Mouse (Mus musculus): ENCODE measurements at regions not wholly inside any gene's neighbourhood (a gene's known extent, or its start where the extent isn't known, plus 50 kb on each side); places are given as distances from the start of the nearest gene placed in this dataset.

- Histone ChIP-seq H3K4me3 (no peak overlapping the region), H3K27ac (no peak overlapping the region)
- intact Hi-C loops (cut with DNase I), result loop anchor here (10.0 kb wide), 1 partner anchor 634 kb away; no protein-coding TSS in a partner anchor
- TF ChIP-seq CTCF (IDR thresholded peaks at IDR 0.05), result no peak
- no peak for DNase-seq (ENCODE audit: extremely low spot score in 1 of 2, low spot score in 2 of 2)
Measured at GRCm38 (mm10) chr5:18449261-18449660, 89.1 kb upstream of the Gnai1 start.

- intact Hi-C loops (cut with DNase I), result loop anchor here (10.0 kb wide), 1 partner anchor 633 kb away; no protein-coding TSS in a partner anchor
- DNase-seq (ENCODE audit: extremely low spot score in 1 of 2, low spot score in 2 of 2), result no peak
- H3K4me3 ChIP-seq, result no peak overlapping the region
- no peak for TF ChIP-seq CTCF (IDR thresholded peaks at IDR 0.05)
- no peak overlapping the region for H3K27ac ChIP-seq
Measured at GRCm38 (mm10) chr5:18448330-18448670, 88.1 kb upstream of the Gnai1 start.

- no peak overlapping the region for H3K27ac ChIP-seq
- no peak overlapping the region for H3K4me3 ChIP-seq
- intact Hi-C loops (cut with DNase I), result loop anchor here (10.0 kb wide), 1 partner anchor 633 kb away; no protein-coding TSS in a partner anchor
- DNase-seq (ENCODE audit: extremely low spot score in 1 of 2, low spot score in 2 of 2), result no peak
- no peak for TF ChIP-seq CTCF (IDR thresholded peaks at IDR 0.05)
Measured at GRCm38 (mm10) chr5:18447665-18448329, 87.6 kb upstream of the Gnai1 start.

- peak; percentile 72 for TF ChIP-seq CTCF (IDR thresholded peaks at IDR 0.05)
- DNase-seq (ENCODE audit: extremely low spot score in 1 of 2, low spot score in 2 of 2), result peak; percentile 71 to 75
- no peak overlapping the region for H3K4me3 ChIP-seq
- intact Hi-C loops (cut with DNase I), result loop anchor here (1.0 to 10.0 kb wide), 3 partner anchors 358 to 631 kb away; no protein-coding TSS in a partner anchor
- H3K27ac ChIP-seq, result no peak overlapping the region
Measured at GRCm38 (mm10) chr5:18445969-18446368, 85.8 kb upstream of the Gnai1 start.

- intact Hi-C loops (cut with DNase I), result loop anchor here (10.0 kb wide), 1 partner anchor 625 kb away; no protein-coding TSS in a partner anchor
- TF ChIP-seq CTCF (IDR thresholded peaks at IDR 0.05), result no peak
Measured at GRCm38 (mm10) chr5:18439986-18440385, 79.8 kb upstream of the Gnai1 start.

GRCm38 (mm10) chr5:18439281-18439680 lies 79.1 kb upstream of the Gnai1 start:
- H3K27ac ChIP-seq, result no peak overlapping the region
- no peak overlapping the region for H3K4me3 ChIP-seq
- no peak for DNase-seq (ENCODE audit: extremely low spot score in 1 of 2, low spot score in 2 of 2)
- no peak for TF ChIP-seq CTCF (IDR thresholded peaks at IDR 0.05)
- intact Hi-C loops (cut with DNase I), result no loop called here

More at GRCm38 (mm10) chr5:18439986-18440385, 79.8 kb upstream of the Gnai1 start:
- H3K27ac ChIP-seq, result no peak overlapping the region
- no peak for DNase-seq (ENCODE audit: extremely low spot score in 1 of 2, low spot score in 2 of 2)
- H3K4me3 ChIP-seq, result no peak overlapping the region

- TF ChIP-seq CTCF (IDR thresholded peaks at IDR 0.05), result no peak
- Histone ChIP-seq H3K4me3 (no peak overlapping the region), H3K27ac (no peak overlapping the region)
- intact Hi-C loops (cut with DNase I), result no loop called here
- DNase-seq (ENCODE audit: extremely low spot score in 1 of 2, low spot score in 2 of 2), result peak in 1 of 2 experiments; percentile 33
Measured at GRCm38 (mm10) chr5:18436099-18436748, 76.1 kb upstream of the Gnai1 start.

GRCm38 (mm10) chr5:18434245-18434644 lies 74.1 kb upstream of the Gnai1 start:
- intact Hi-C loops (cut with DNase I), result no loop called here
- no peak overlapping the region for H3K4me3 ChIP-seq

GRCm38 (mm10) chr5:18433287-18433686 lies 73.1 kb upstream of the Gnai1 start:
- TF ChIP-seq CTCF (IDR thresholded peaks at IDR 0.05), result no peak
- Histone ChIP-seq H3K4me3 (no peak overlapping the region), H3K27ac (no peak overlapping the region)
- no peak for DNase-seq (ENCODE audit: extremely low spot score in 1 of 2, low spot score in 2 of 2)
- intact Hi-C loops (cut with DNase I), result no loop called here

More at GRCm38 (mm10) chr5:18434245-18434644, 74.1 kb upstream of the Gnai1 start:
- DNase-seq (ENCODE audit: extremely low spot score in 1 of 2, low spot score in 2 of 2), result no peak
- no peak for TF ChIP-seq CTCF (IDR thresholded peaks at IDR 0.05)
- no peak overlapping the region for H3K27ac ChIP-seq

GRCm38 (mm10) chr5:18425098-18425497 lies 64.9 kb upstream of the Gnai1 start:
- TF ChIP-seq CTCF (IDR thresholded peaks at IDR 0.05), result no peak
- DNase-seq (ENCODE audit: extremely low spot score in 1 of 2, low spot score in 2 of 2), result no peak
- intact Hi-C loops (cut with DNase I), result no loop called here
- Histone ChIP-seq H3K27ac (no peak overlapping the region), H3K4me3 (no peak overlapping the region)

GRCm38 (mm10) chr5:18414892-18415291 lies 54.7 kb upstream of the Gnai1 start:
- no peak for DNase-seq (ENCODE audit: extremely low spot score in 1 of 2, low spot score in 2 of 2)
- TF ChIP-seq CTCF (IDR thresholded peaks at IDR 0.05), result no peak
- Histone ChIP-seq H3K4me3 (no peak overlapping the region), H3K27ac (no peak overlapping the region)
- intact Hi-C loops (cut with DNase I), result no loop called here

All from left cerebral cortex, adult 2 months (tissue).